Mouse (Mus musculus): ENCODE measurements around the gene Ralgps2. TPM values are rescaled to one million over a fixed set of nuclear protein-coding genes. Genes with fewer than 3 reads are reported as not detected.
A peak's percentile ranks its signal among the peaks of the same experiment; 100 is the strongest.

Ralgps2 gene
- total and polyA plus RNA-seq, 3 experiments, result 7.8 to 16.4 TPM; not detected in 1

- TF ChIP-seq MXI1 (IDR thresholded peaks at IDR 0.05; ENCODE audit: low read depth, low read length) (no peak), RAD21 (IDR thresholded peaks at IDR 0.05; ENCODE audit: low read depth, low read length) (no peak)
These were observed 31.2 kb upstream of the Ralgps2 start (continued) for GRCm38 (mm10) chr1:156970641-156971040.

- H3K27me3 ChIP-seq (ENCODE audit: control insufficient read depth in 1 of 2, insufficient read depth in 2 of 2, low read length in 2 of 2), result 0 out of 4 replicates have a peak, but pooled peaks cover 0 to 2% of the 10 kb centered on the region in 2 experiments
- peaks cover 5 to 21% of the 10 kb centered on the region in 2 experiments for H3K4me1 ChIP-seq (ENCODE audit: control insufficient read depth in 1 of 2, insufficient read depth in 2 of 2, low read length in 2 of 2)
- no peak overlapping the region for H3K27ac ChIP-seq (ENCODE audit: control insufficient read depth, low read depth, low read length)
- DNase-seq (ENCODE audit: low read depth, low spot score), result peak; percentile 36
- H3K4me3 ChIP-seq (ENCODE audit: control insufficient read depth in 1 of 2, insufficient read depth in 1 of 2, low read depth in 2 of 2, low read length in 2 of 2), result no peak overlapping the region
- no peak overlapping the region for H3K9ac ChIP-seq (ENCODE audit: control insufficient read depth, low read depth, low read length, poor library complexity, severe bottlenecking)
- no peak for TF ChIP-seq EP300 (IDR thresholded peaks at IDR 0.05; ENCODE audit: low read depth in 1 of 2, low read length in 2 of 2)
- no peak for TF ChIP-seq SMC3 (IDR thresholded peaks at IDR 0.05; ENCODE audit: low read depth, low read length)
- TF ChIP-seq CTCF (IDR thresholded peaks at IDR 0.05 in 2 of 3, conservative IDR thresholded peaks at IDR 0.05 in 1 of 3; ENCODE audit: control insufficient read depth in 1 of 3, insufficient read depth in 1 of 3, low read depth in 2 of 3, low read length in 3 of 3, poor library complexity in 1 of 3, severe bottlenecking in 1 of 3), result no peak
- TF ChIP-seq RAD21 (IDR thresholded peaks at IDR 0.05; ENCODE audit: low read depth, low read length), result no peak
- no peak for TF ChIP-seq TCF12 (IDR thresholded peaks at IDR 0.05; ENCODE audit: low read depth, low read length)
- TF ChIP-seq ELF1 (IDR thresholded peaks at IDR 0.05; ENCODE audit: low read depth, low read length), result no peak
- no peak for TF ChIP-seq MAZ (IDR thresholded peaks at IDR 0.05; ENCODE audit: low read depth, low read length)
- TF ChIP-seq ETS1 (IDR thresholded peaks at IDR 0.05; ENCODE audit: low read depth, low read length), result no peak
- TF ChIP-seq CHD2 (IDR thresholded peaks at IDR 0.05; ENCODE audit: low read length), result no peak
- no peak for TF ChIP-seq JUND (IDR thresholded peaks at IDR 0.05; ENCODE audit: low read depth, low read length)
- no peak for TF ChIP-seq MXI1 (IDR thresholded peaks at IDR 0.05; ENCODE audit: low read depth, low read length)
- TF ChIP-seq NELFE (IDR thresholded peaks at IDR 0.05; ENCODE audit: low read depth, low read length), result no peak
- no peak for TF ChIP-seq ZC3H11A (IDR thresholded peaks at IDR 0.05; ENCODE audit: low read depth, low read length)
- TF ChIP-seq CHD1 (IDR thresholded peaks at IDR 0.05; ENCODE audit: low read depth, low read length), result no peak
- H3K36me3 ChIP-seq (ENCODE audit: control insufficient read depth in 1 of 2, insufficient read depth in 2 of 2, low read length in 2 of 2), result peaks cover 0 to 13% of the 10 kb centered on the region in 2 experiments; a peak in 2 of 4 replicates
- H3K79me2 ChIP-seq (ENCODE audit: control insufficient read depth, insufficient read depth, low read length, poor library complexity), result no peaks in the 10 kb centered on the region
- H3K9me3 ChIP-seq (replicated peaks; ENCODE audit: insufficient read depth, low read length), result no peaks in the 10 kb centered on the region
These were observed 28.7 kb upstream of the Ralgps2 start for GRCm38 (mm10) chr1:156968107-156968506.

GRCm38 (mm10) chr1:156964586-156964932, 25.1 kb upstream of the Ralgps2 start:
- H3K79me2 ChIP-seq (ENCODE audit: control insufficient read depth, insufficient read depth, low read length, poor library complexity), result no peaks in the 10 kb centered on the region
- no peaks in the 10 kb centered on the region for H3K9me3 ChIP-seq (replicated peaks; ENCODE audit: insufficient read depth, low read length)
- H3K36me3 ChIP-seq (ENCODE audit: control insufficient read depth in 1 of 2, insufficient read depth in 2 of 2, low read length in 2 of 2), result no peaks in the 10 kb centered on the region
- no peak overlapping the region for H3K27ac ChIP-seq (ENCODE audit: control insufficient read depth, low read depth, low read length)
- no peak for DNase-seq (ENCODE audit: low read depth, low spot score)
- H3K27me3 ChIP-seq (ENCODE audit: control insufficient read depth in 1 of 2, insufficient read depth in 2 of 2, low read length in 2 of 2), result 0 out of 4 replicates have a peak, but pooled peaks cover 0 to 2% of the 10 kb centered on the region in 2 experiments
- H3K9ac ChIP-seq (ENCODE audit: control insufficient read depth, low read depth, low read length, poor library complexity, severe bottlenecking), result no peak overlapping the region
- H3K4me1 ChIP-seq (ENCODE audit: control insufficient read depth in 1 of 2, insufficient read depth in 2 of 2, low read length in 2 of 2), result no peaks in the 10 kb centered on the region
- TF ChIP-seq MEF2A (IDR thresholded peaks at IDR 0.05; ENCODE audit: extremely low read depth, insufficient replicate concordance, low read depth, low read length, poor library complexity, severe bottlenecking) (no peak), CHD2 (IDR thresholded peaks at IDR 0.05; ENCODE audit: low read length) (no peak), RAD21 (IDR thresholded peaks at IDR 0.05; ENCODE audit: low read depth, low read length) (no peak)
- H3K4me3 ChIP-seq (ENCODE audit: control insufficient read depth in 1 of 2, insufficient read depth in 1 of 2, low read depth in 2 of 2, low read length in 2 of 2), result no peak overlapping the region
